Mouse (Mus musculus) activated CD4-positive, CD25-positive, alpha-beta regulatory T cell (primary cell): ENCODE data around the gene Fkbp10. TPM values are rescaled to one million over a fixed set of nuclear protein-coding genes. Genes with fewer than 3 reads are reported as not detected.

Source experiments
- polyA plus RNA-seq, 2 experiments: library from polyadenylated mRNA; unstranded; fragments of 100-300 nt; shearing (Covaris generic); gene quantifications; one replicate each; pipeline ENCODE4 v1.2.1; 2017

Fkbp10 gene
- polyA plus RNA-seq = under 1 TPM; 0.12 to 0.48 TPM

DNA sequence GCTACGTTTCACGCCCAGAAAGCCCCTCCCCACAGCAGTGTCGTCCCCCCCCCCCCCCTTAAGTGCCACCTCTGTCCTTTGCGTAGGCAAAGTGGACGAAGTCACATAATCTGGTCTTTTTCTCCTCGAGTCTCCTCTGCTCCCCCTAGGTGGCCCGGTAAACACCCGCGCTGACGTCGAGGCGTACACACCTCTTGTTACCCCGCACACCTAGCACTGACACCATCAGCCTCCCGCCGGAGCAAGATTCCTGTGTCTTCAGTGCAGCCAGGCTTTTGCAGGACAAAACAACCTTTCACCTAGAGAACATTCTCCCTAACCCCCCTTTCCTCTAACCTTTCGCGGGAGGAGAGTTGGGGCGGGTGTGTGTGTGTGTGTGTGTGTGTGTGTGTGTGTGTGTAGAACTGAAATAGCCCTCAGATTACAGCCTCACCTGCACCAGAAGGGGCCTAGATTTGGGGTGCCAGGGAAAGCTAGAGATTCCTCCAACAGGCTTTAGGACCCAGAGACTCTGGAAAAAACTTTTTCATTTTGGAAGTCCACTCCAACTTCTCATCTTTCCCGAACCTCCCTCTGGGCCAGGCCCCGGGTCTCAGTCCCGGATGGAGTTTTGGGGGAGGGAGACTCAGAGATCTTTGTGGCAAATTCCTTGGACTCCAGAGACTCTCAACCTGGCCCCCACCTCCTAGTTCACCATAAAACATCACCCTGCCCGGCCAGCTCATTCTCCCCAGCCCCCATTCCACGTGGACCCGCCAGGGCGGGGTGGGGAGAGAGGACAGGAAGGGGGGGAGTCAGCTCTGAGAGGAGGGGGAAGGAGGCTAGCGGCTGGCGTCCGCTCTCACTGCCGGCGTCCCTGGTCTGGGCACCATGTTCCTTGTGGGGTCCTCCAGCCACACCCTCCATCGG is at the start of gene Fkbp10:
Gene Fkbp10 (plus strand): TSS at position 784 of the 909 bp plus-strand sequence.

GRCm38 (mm10) chr11:100397600-100398389 is 17.7 kb upstream of the Fkbp10 start, which contains the start of gene Jup:
Gene Jup, minus strand, starts transcription at chr11:100397763.

GRCm38 (mm10) chr11:100414021-100414913 is 1.2 kb upstream of the Fkbp10 start, which contains the start of gene P3h4:
Gene P3h4, minus strand, starts transcription at chr11:100414836.

GRCm38 (mm10) chr11:100441797-100442196 is 26.3 kb downstream of the Fkbp10 start, which contains the start of the genes Nt5c3b and Klhl10:
Gene Nt5c3b, minus strand, starts transcription at chr11:100441808.
Gene Klhl10, plus strand, starts transcription at chr11:100441917.

GRCm38 (mm10) chr11:100472197-100472934 is 56.9 kb downstream of the Fkbp10 start, which contains the start of gene Klhl11:
Gene Klhl11, minus strand, starts transcription at chr11:100472741.

Other genes starting within 250 kb of the Fkbp10 start
- gene Krt9, start 222.5 kb upstream of the Fkbp10 start, polyA plus RNA-seq = under 1 TPM in 1 of 2 experiments, not detected in 1; 0.06 TPM
- gene Krt14, start 208.1 kb upstream of the Fkbp10 start, polyA plus RNA-seq = under 1 TPM in 1 of 2 experiments, not detected in 1; 0.15 TPM
- under 1 TPM in 1 of 2 experiments, not detected in 1; 0.27 TPM for gene Krt16, start 166.8 kb upstream of the Fkbp10 start, polyA plus RNA-seq
- gene Krt17, start 154.7 kb upstream of the Fkbp10 start, polyA plus RNA-seq = under 1 TPM in 1 of 2 experiments, not detected in 1; 0.31 TPM
- gene Krt42, start 145.8 kb upstream of the Fkbp10 start, polyA plus RNA-seq = not detected
- gene Eif1, start 95.8 kb upstream of the Fkbp10 start, polyA plus RNA-seq = 1,000 to 10,000 TPM; 1,912 to 1,976 TPM
- not detected for gene Gast, start 81.3 kb upstream of the Fkbp10 start, polyA plus RNA-seq
- gene Hap1, start 59.6 kb upstream of the Fkbp10 start, polyA plus RNA-seq = 1 to 10 TPM in 1 of 2 experiments, under 1 TPM in 1; 0.79 to 1.9 TPM
- gene Jup, start 17.9 kb upstream of the Fkbp10 start, polyA plus RNA-seq = 1 to 10 TPM; 2.8 to 10.0 TPM
- gene P3h4, start 861 bp upstream of the Fkbp10 start, polyA plus RNA-seq = not detected
- gene Nt5c3b, start 26.1 kb downstream of the Fkbp10 start, polyA plus RNA-seq = 100 to 1,000 TPM; 134 to 173 TPM
- gene Klhl10, start 26.2 kb downstream of the Fkbp10 start, polyA plus RNA-seq = under 1 TPM; 0.33 to 0.48 TPM
- 1 to 10 TPM; 2.4 to 4.5 TPM for gene Klhl11, start 57.0 kb downstream of the Fkbp10 start, polyA plus RNA-seq
- gene Acly, start 112.3 kb downstream of the Fkbp10 start, polyA plus RNA-seq = 100 to 1,000 TPM in 1 of 2 experiments, 10 to 100 TPM in 1; 94.4 to 139 TPM
- 1 to 10 TPM in 1 of 2 experiments, under 1 TPM in 1; 0.16 to 1.3 TPM for gene Ttc25, start 129.9 kb downstream of the Fkbp10 start, polyA plus RNA-seq
- 100 to 1,000 TPM; 373 to 396 TPM for gene Cnp, start 159.2 kb downstream of the Fkbp10 start, polyA plus RNA-seq
- gene Nkiras2, start 203.5 kb downstream of the Fkbp10 start, polyA plus RNA-seq = 10 to 100 TPM; 28.6 to 31.5 TPM
- gene Dnajc7, start 204.5 kb downstream of the Fkbp10 start, polyA plus RNA-seq = 100 to 1,000 TPM; 424 to 540 TPM